Mouse (Mus musculus) E14TG2a.4 (cell line): Measurements from ENCODE around the gene Ntn1.

Experiments used
- CTCF ChIP-seq: conservative IDR thresholded peaks from 2 replicates; pipeline ENCODE4 v1.5.1; 2014; ENCODE audit warnings: low read length
- NANOG ChIP-seq: IDR thresholded peaks from 2 replicates; pipeline ENCODE4 v1.6.1; 2014; ENCODE audit warnings: borderline replicate concordance, low read length, mixed read lengths
- POU5F1 ChIP-seq: IDR thresholded peaks from 2 replicates; pipeline ENCODE4 v1.6.1; 2014; ENCODE audit warnings: low read length, borderline replicate concordance

DNA sequence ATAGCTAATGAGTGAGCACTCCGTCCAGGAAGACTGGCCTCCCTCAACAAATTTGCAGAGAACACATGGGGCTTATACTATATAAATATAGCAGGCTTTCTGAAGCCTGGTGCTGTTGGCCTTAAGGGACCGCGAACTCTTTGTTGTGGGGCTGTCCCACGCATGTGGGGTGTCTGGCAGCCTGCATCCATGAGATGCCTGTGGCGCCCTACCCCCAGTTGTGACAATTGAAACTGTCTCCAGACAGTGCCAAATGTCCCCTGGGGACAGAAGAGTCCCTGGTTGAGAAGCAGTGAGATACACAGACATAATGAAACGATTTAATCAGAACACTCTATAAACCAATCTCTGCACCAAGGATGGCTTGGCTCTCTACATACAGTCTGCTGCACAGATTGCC lies 150.5 kb downstream of the Ntn1 start:
- no peak for TF ChIP-seq CTCF
- TF ChIP-seq POU5F1: no peak
- no peak for TF ChIP-seq NANOG
